Mouse (Mus musculus) CH12.LX (cell line): ENCODE measurements around the gene B230217C12Rik. TPM values are rescaled to one million over a fixed set of nuclear protein-coding genes. Genes with fewer than 3 reads are reported as not detected.
"Not testable (repeated sequence)": the region's sequence is repeated elsewhere in the genome, so short reads cannot be mapped to it uniquely, and the experiment has no call there.

Experiments
- DNase-seq: peaks from one replicate; pipeline ENCODE4 v3.0.0-alpha.2; 2013; ENCODE audit errors: extremely low read depth
- H3K27ac ChIP-seq: 2 replicates; pipeline ENCODE4 v1.5.1; 2012; ENCODE audit warnings: low read depth, mild to moderate bottlenecking, control low read depth, moderate library complexity; ENCODE audit not compliant: insufficient read depth
- H3K27me3 ChIP-seq: replicated peaks from 2 replicates; pipeline ENCODE3; 2012; ENCODE audit warnings: inconsistent platforms
- H3K36me3 ChIP-seq, 2 experiments: replicated peaks in 1 of 2; 2 replicates each; pipeline versions ENCODE3 to v1.6.1; 2012; ENCODE audit warnings: inconsistent platforms in 1 of 2, low read length in 1 of 2, mild to moderate bottlenecking in 1 of 2, mixed read lengths in 1 of 2, moderate library complexity in 1 of 2; ENCODE audit not compliant: control insufficient read depth in 1 of 2, insufficient read depth in 1 of 2
- H3K4me1 ChIP-seq, 2 experiments: 2 replicates each; pipeline ENCODE4 v1.6.1; 2012; ENCODE audit warnings: inconsistent platforms in 1 of 2, moderate library complexity in 1 of 2; ENCODE audit not compliant: insufficient read depth in 2 of 2, control insufficient read depth in 1 of 2
- H3K4me2 ChIP-seq: 2 replicates; pipeline ENCODE4 v1.6.1; 2012; ENCODE audit warnings: low read depth, mild to moderate bottlenecking, control low read depth; ENCODE audit not compliant: poor library complexity, insufficient read depth, severe bottlenecking
- H3K4me3 ChIP-seq, 3 experiments: fragments of 150-350 bp in 1 of 3; sonication (generic) in 1 of 3; replicated peaks in 1 of 3; 2 replicates each; pipeline versions ENCODE3 to v1.5.1; 2011 to 2012; ENCODE audit warnings: low read depth in 2 of 3, low read length in 2 of 3, mild to moderate bottlenecking in 2 of 3, moderate library complexity in 2 of 3, control low read depth in 1 of 3, improper control_type of control experiment in 1 of 3, inconsistent platforms in 1 of 3, mixed read lengths in 1 of 3; ENCODE audit not compliant: poor library complexity in 1 of 3
- H3K79me2 ChIP-seq: replicated peaks from 2 replicates; pipeline ENCODE4 v1.6.1; 2012; ENCODE audit warnings: mild to moderate bottlenecking, moderate library complexity; ENCODE audit not compliant: control insufficient read depth, poor library complexity, insufficient read depth, severe bottlenecking; ENCODE audit errors: extremely low read depth
- H3K9ac ChIP-seq: 2 replicates; pipeline ENCODE4 v1.6.1; 2012; ENCODE audit warnings: low read depth, mild to moderate bottlenecking, control low read depth, moderate library complexity; ENCODE audit not compliant: insufficient read depth
- H3K9me3 ChIP-seq: replicated peaks from 2 replicates; pipeline ENCODE3; 2012; ENCODE audit warnings: low read length, inconsistent platforms, mixed read lengths
- BHLHE40 ChIP-seq: IDR thresholded peaks from 2 replicates; pipeline ENCODE4 v1.6.1; 2011; ENCODE audit warnings: mild to moderate bottlenecking, low read depth, low read length, improper control_type of control experiment
- CTCF ChIP-seq, 2 experiments: IDR thresholded peaks in 1 of 2; conservative IDR thresholded peaks in 1 of 2; 2 replicates each; pipeline ENCODE4 v1.5.1; 2011 to 2012; ENCODE audit warnings: low read depth in 2 of 2, low read length in 2 of 2, improper control_type of control experiment in 1 of 2, inconsistent platforms in 1 of 2, mild to moderate bottlenecking in 1 of 2, moderate library complexity in 1 of 2
- ELF1 ChIP-seq: IDR thresholded peaks from 2 replicates; pipeline ENCODE4 v1.6.1; 2014; ENCODE audit warnings: low read depth, mild to moderate bottlenecking, inconsistent platforms, low read length, improper control_type of control experiment
- EP300 ChIP-seq: IDR thresholded peaks from 2 replicates; pipeline ENCODE4 v1.6.1; 2011; ENCODE audit warnings: low read length, improper control_type of control experiment
- ETS1 ChIP-seq: conservative IDR thresholded peaks from 2 replicates; pipeline ENCODE4 v1.6.1; 2012; ENCODE audit warnings: low read depth, mild to moderate bottlenecking, inconsistent platforms, low read length, improper control_type of control experiment, moderate library complexity
- GABPA ChIP-seq: IDR thresholded peaks from 2 replicates; pipeline ENCODE4 v1.6.1; 2012; ENCODE audit warnings: low read depth, low read length, improper control_type of control experiment, inconsistent platforms; ENCODE audit not compliant: insufficient replicate concordance
- HCFC1 ChIP-seq: IDR thresholded peaks from 2 replicates; pipeline ENCODE4 v1.6.1; 2012; ENCODE audit warnings: low read depth, mild to moderate bottlenecking, inconsistent platforms, low read length, improper control_type of control experiment
- IRF4 ChIP-seq: IDR thresholded peaks from 2 replicates; pipeline ENCODE4 v1.6.1; 2014; ENCODE audit warnings: low read depth, mild to moderate bottlenecking, inconsistent platforms, low read length, improper control_type of control experiment
- JUN ChIP-seq: IDR thresholded peaks from 2 replicates; pipeline ENCODE4 v1.6.1; 2011; ENCODE audit warnings: low read depth, mild to moderate bottlenecking, low read length, improper control_type of control experiment, moderate library complexity; ENCODE audit not compliant: insufficient read depth
- KAT2A ChIP-seq: IDR thresholded peaks from 2 replicates; pipeline ENCODE4 v1.6.1; 2012; ENCODE audit warnings: low read length, improper control_type of control experiment, inconsistent platforms; ENCODE audit not compliant: insufficient replicate concordance
- MAFK ChIP-seq: IDR thresholded peaks from 2 replicates; pipeline ENCODE4 v1.6.1; 2011; ENCODE audit warnings: low read length, improper control_type of control experiment; ENCODE audit not compliant: insufficient replicate concordance
- MAX ChIP-seq: IDR thresholded peaks from 2 replicates; pipeline ENCODE4 v1.6.1; 2011; ENCODE audit warnings: low read length, improper control_type of control experiment
- MAZ ChIP-seq: IDR thresholded peaks from 2 replicates; pipeline ENCODE4 v1.6.1; 2012; ENCODE audit warnings: low read depth, mild to moderate bottlenecking, inconsistent platforms, low read length, improper control_type of control experiment, moderate library complexity
- MXI1 ChIP-seq: IDR thresholded peaks from 2 replicates; pipeline ENCODE4 v1.6.1; 2011; ENCODE audit warnings: mild to moderate bottlenecking, low read depth, low read length, improper control_type of control experiment
- MYC ChIP-seq: IDR thresholded peaks from 2 replicates; pipeline ENCODE4 v1.6.1; 2011; ENCODE audit warnings: low read depth, mild to moderate bottlenecking, improper control_type of control experiment, low read length
- RAD21 ChIP-seq: IDR thresholded peaks from 2 replicates; pipeline ENCODE4 v1.6.1; 2011; ENCODE audit warnings: low read depth, mild to moderate bottlenecking, low read length, improper control_type of control experiment, moderate library complexity
- RCOR1 ChIP-seq: conservative IDR thresholded peaks from 2 replicates; pipeline ENCODE4 v1.6.1; 2012; ENCODE audit warnings: low read depth, mild to moderate bottlenecking, inconsistent platforms, low read length, improper control_type of control experiment
- SIN3A ChIP-seq: IDR thresholded peaks from 2 replicates; pipeline ENCODE4 v1.6.1; 2012; ENCODE audit warnings: low read length, improper control_type of control experiment, inconsistent platforms
- UBTF ChIP-seq: IDR thresholded peaks from 2 replicates; pipeline ENCODE4 v1.6.1; 2012; ENCODE audit warnings: low read depth, mild to moderate bottlenecking, inconsistent platforms, low read length, improper control_type of control experiment, moderate library complexity
- USF2 ChIP-seq: conservative IDR thresholded peaks from 2 replicates; pipeline ENCODE4 v1.6.1; 2011; ENCODE audit warnings: low read depth, low read length, improper control_type of control experiment
- ZC3H11A ChIP-seq: IDR thresholded peaks from 2 replicates; pipeline ENCODE4 v1.6.1; 2012; ENCODE audit warnings: low read depth, mild to moderate bottlenecking, inconsistent platforms, low read length, improper control_type of control experiment
- ZKSCAN1 ChIP-seq: IDR thresholded peaks from 2 replicates; pipeline ENCODE4 v1.6.1; 2012; ENCODE audit warnings: low read depth, inconsistent platforms, low read length, improper control_type of control experiment, borderline replicate concordance
- ZMIZ1 ChIP-seq: IDR thresholded peaks from 2 replicates; pipeline ENCODE4 v1.6.1; 2012; ENCODE audit warnings: low read depth, mild to moderate bottlenecking, inconsistent platforms, low read length, improper control_type of control experiment
- ZNF384 ChIP-seq: IDR thresholded peaks from 2 replicates; pipeline ENCODE4 v1.6.1; 2012; ENCODE audit warnings: low read depth, low read length, improper control_type of control experiment, inconsistent platforms
- dilution Hi-C: fragments of 300-500 bp; cut with MboI; formaldehyde crosslinking; loops from 2 replicates; pipeline ENCODE4 v1.14.3; 2020; ENCODE audit warnings: low sequenced_read_pairs; ENCODE audit not compliant: extremely low pct_unique_long_range_greater_than_20kb, extremely low pct_ligation_motif_present
- in situ Hi-C: fragments of 300-500 bp; cut with MboI; formaldehyde crosslinking; loops from 3 replicates; pipeline ENCODE4 v1.14.3; 2019; ENCODE audit warnings: low sequenced_read_pairs, low pct_ligation_motif_present, low pct_unique_long_range_greater_than_20kb, mixed read lengths
- polyA plus RNA-seq: library from polyadenylated mRNA; unstranded; fragments of >175 nt; gene quantifications from 2 replicates; pipeline ENCODE4 v1.2.1, GENCODE M21; 2012; ENCODE audit warnings: low read depth; ENCODE audit not compliant: insufficient read length
- total RNA-seq, 2 experiments: library from RNA; depleted of rRNA; stranded (reverse); fragments of 300-350 nt in 1 of 2; fragments of >200 nt in 1 of 2; gene quantifications; 2 replicates each; pipeline ENCODE4 v1.2.3; 2012 to 2014

The B230217C12Rik gene
- total and polyA plus RNA-seq, 3 experiments: 4.6 to 14.0 (median 11.9) TPM

DNA sequence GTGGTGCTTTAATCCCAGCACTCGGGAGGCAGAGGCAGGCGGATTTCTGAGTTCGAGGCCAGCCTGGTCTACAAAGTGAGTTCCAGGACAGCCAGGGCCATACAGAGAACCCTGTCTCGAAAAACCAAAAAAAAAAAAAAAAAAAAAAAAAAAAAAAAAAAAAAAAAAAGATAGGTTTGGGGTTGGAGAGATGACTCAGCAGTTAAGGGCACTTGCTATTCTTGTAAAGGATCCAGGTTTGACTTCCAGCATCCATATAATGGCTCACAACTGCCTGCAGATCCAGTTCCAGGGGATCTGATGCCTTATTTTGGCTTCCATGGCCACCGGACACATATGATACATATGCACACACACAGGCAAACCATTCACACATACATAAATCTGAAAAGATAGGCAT, 31.8 kb downstream of the B230217C12Rik start:
- in situ Hi-C loops, dilution Hi-C loops, H3K9ac ChIP-seq, H3K4me1 ChIP-seq, H3K36me3 ChIP-seq, H3K9me3 ChIP-seq, H3K79me2 ChIP-seq, H3K4me3 ChIP-seq, H3K27me3 ChIP-seq, H3K27ac ChIP-seq, DNase-seq, H3K4me2 ChIP-seq: not testable (repeated sequence)
- TF ChIP-seq ZNF384 (peak; percentile 83), MAFK (peak; percentile 52; the same call in 1 of the 2 replicates)

DNA sequence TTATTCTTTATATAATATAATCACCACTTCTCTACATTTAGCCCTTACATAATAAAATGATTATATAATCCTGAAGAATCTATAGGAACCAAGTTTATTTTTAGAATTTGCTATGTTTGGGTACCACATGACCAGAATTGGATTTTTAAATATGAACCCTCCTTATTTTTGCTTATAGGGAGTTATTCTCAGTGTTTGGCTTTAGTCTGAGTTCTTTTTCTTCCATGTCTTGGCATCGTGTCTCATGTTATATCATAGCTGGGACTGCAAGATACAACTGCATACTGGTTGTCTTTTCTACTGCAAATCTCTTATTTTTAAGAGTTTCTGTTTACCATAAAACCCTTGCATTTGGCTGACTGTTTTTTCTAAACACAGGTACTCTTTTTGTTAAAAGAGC, 33.8 kb downstream of the B230217C12Rik start:
- Histone ChIP-seq H3K9me3 (no peaks in the 10 kb centered on the region), H3K36me3 (no peaks in the 10 kb centered on the region), H3K4me1 (no peaks in the 10 kb centered on the region; a peak in 1 of 4 replicates), H3K4me3 (no peak overlapping the region), H3K79me2 (no peaks in the 10 kb centered on the region), H3K27ac (no peak overlapping the region), H3K27me3 (no peaks in the 10 kb centered on the region), H3K4me2 (no peak overlapping the region), H3K9ac (no peak overlapping the region)
- in situ Hi-C loops (no loop called here), dilution Hi-C loops (no loop called here)
- TF ChIP-seq UBTF (no peak), EP300 (no peak), RAD21 (no peak), ZC3H11A (no peak), RCOR1 (no peak), SIN3A (no peak), JUN (no peak), KAT2A (no peak), HCFC1 (no peak)
- no peak for DNase-seq

DNA sequence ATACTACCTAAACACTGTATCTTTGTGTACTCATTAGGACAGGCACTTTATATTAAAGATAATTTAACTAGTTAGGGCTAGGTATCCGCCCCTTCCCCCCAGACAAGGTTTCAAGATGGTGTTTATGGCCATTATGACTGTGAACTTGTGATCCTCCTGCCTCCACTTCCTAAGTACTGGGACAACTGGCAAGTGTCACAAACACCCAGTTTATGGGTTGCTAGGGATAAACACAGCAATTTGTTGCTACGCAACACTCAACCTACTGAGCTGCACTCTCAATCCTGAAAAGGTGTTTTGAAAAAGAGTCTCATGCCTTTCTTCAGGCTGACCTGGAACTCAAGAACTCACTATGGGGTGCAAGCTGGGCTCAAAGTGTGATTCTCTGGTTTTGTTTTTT, 36.8 kb downstream of the B230217C12Rik start:
- Histone ChIP-seq H3K4me1 (no peaks in the 10 kb centered on the region; a peak in 1 of 4 replicates), H3K9me3 (no peaks in the 10 kb centered on the region), H3K4me3 (no peak overlapping the region), H3K9ac (no peak overlapping the region), H3K27ac (no peak overlapping the region), H3K79me2 (no peaks in the 10 kb centered on the region), H3K27me3 (no peaks in the 10 kb centered on the region), H3K4me2 (no peak overlapping the region), H3K36me3 (no peaks in the 10 kb centered on the region)
- in situ Hi-C loops (no loop called here), dilution Hi-C loops (no loop called here)
- no peak for TF ChIP-seq ELF1
- TF ChIP-seq MAFK: no peak
- no peak for TF ChIP-seq SIN3A
- no peak for TF ChIP-seq ETS1
- no peak for TF ChIP-seq GABPA
- no peak for TF ChIP-seq ZKSCAN1
- no peak for TF ChIP-seq USF2
- TF ChIP-seq MYC: no peak
- TF ChIP-seq IRF4: no peak
- no peak for TF ChIP-seq BHLHE40
- no peak for TF ChIP-seq RAD21
- no peak for TF ChIP-seq CTCF (conservative IDR thresholded peaks at IDR 0.05 in 1 of 2, IDR thresholded peaks at IDR 0.05 in 1 of 2; ENCODE audit: low read depth in 2 of 2, low read length in 2 of 2)
- TF ChIP-seq MAX: no peak
- no peak for TF ChIP-seq ZNF384
- TF ChIP-seq MAZ: no peak
- no peak for TF ChIP-seq MXI1
- no peak for TF ChIP-seq HCFC1
- no peak for TF ChIP-seq ZMIZ1
- TF ChIP-seq EP300: no peak
- DNase-seq: no peak
